Mouse (Mus musculus): Measurements from ENCODE around the gene Efhd1. TPM values are rescaled to one million over a fixed set of nuclear protein-coding genes. Genes with fewer than 3 reads are reported as not detected.

Efhd1 gene
- total RNA-seq (2014; fragmentation: Nextera tagmentation) (not detected in 2 replicates), total RNA-seq (2017) (0.98 TPM in 1 of 2 replicates, not detected in the other)

GRCm38 (mm10) chr1:87264134-87265006, at the start of gene Efhd1:
Efhd1 (plus strand) TSS chr1:87264363.
- peak; percentile 62 for ATAC-seq (replicated peaks; ENCODE audit: poor library complexity, severe bottlenecking)

- ATAC-seq (replicated peaks; ENCODE audit: poor library complexity, severe bottlenecking): no peak
These were observed 49.4 kb upstream of the Efhd1 start for GRCm38 (mm10) chr1:87214748-87215147.

DNA sequence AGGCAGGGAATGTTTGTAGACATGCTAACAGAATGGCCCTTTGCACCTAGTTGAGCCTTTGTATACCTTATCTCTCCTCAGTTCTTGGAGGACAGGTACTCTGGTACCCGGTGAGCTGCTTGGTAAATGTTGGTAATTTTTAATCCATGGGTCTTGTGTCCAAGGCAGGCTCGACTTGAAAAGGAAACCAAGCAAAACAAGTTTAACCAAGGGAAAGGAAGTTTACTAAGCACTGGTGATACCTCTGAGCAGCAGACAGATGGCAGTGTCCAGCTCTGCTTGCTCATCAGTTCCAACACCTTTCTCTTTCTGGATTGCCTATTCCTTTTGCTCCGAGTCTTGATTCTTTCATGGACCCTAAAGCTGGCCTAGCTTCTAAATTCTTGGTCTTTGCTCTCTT, 46.2 kb upstream of the Efhd1 start:
- no peak for ATAC-seq (replicated peaks; ENCODE audit: poor library complexity, severe bottlenecking)

GRCm38 (mm10) chr1:87225739-87226138, 38.4 kb upstream of the Efhd1 start:
- ATAC-seq (replicated peaks; ENCODE audit: poor library complexity, severe bottlenecking): no peak

DNA sequence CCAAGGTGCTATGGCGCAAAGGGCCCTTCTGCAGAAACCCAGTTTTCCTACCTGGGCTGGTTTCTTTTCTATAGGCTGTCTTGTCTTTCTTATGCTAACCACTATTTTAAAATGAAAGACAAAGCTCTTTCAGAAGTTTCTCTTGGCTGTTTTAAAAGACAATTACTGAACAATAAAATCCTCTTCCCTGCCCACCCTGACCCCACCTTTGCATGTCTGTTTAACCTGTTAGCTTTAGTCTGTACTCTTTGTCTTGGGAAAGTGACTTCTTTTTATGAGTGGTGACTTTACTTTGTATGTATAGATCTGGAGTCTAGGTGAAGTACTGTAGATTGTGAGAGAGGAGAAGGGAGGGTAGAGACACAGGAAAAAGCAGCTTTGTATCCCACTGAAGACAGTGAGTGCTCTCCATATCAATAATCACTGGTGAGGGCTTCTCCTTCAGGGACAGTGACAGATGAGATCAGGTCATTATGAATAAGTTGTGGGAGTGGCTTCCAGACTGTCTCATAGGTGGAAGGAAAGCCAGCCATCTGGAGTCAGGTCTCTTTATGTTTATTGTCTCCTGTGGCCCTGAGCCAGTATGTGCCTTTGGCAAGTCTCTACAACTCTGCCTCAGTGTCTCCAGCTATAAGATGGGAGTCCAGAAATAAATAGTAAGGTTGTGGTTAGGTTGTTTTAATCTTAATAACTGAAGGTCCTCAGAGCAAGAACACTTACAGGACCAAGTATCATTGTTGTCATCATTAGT, 37.6 kb upstream of the Efhd1 start:
- no peak for ATAC-seq (replicated peaks; ENCODE audit: poor library complexity, severe bottlenecking)

DNA sequence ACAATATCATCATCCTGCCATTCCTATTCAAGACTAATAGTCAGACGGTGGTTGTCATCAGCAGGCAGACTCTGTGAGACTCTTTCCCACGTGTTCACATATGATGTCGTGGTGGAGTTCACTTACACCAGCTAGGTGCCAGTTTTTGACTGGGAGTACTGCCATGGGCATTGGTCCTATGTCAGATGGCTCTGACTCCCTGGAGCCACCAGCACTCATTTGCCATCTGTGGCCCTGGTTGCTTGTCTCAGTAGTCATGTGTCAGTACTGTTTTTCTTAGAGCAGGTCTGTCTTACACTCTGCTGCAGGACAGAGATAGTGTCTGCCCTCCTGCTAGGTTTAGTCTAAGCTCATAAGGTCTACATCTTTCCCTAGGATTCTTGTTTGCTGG, 37.0 kb upstream of the Efhd1 start:
- ATAC-seq (replicated peaks; ENCODE audit: poor library complexity, severe bottlenecking): no peak

DNA sequence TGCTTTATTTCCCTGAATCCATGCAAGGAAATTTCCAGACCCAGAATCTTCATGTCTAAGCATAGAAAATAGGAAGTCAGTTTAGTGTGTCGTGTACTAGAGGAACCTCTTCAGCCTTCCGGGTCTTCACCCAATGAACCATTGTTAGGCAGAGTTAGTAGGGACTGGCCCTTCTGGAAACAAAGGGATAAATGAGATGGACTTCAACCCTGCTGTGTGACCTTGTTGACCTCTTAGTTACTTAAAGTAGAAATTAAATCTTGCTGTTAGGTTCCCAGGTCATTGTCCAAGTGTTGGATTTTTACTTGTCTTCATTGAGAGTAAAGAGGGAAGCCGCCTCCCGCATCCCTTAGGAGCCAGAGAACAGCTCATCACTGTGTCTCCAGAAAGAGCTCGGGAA, 33.6 kb upstream of the Efhd1 start:
- no peak for ATAC-seq (replicated peaks; ENCODE audit: poor library complexity, severe bottlenecking)

DNA sequence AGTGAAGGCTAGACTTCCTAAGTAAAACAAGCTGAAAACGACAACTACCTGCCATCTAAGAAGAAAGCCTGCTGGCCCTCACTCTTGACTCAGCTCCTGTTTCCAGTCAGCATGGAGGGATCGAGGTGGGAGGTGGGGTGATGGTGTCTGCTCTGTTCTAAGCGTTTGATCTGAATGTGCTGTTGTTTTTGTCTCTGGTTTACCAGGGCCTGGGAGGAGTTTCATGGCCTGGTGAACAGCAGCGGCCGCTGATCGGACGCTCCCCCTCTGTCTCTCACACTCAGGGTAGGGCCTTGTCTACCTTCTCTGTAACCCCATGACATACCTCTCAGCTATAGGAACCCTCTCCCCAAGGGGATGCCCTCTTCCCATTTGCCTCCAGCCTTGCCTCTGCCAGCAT, 32.0 kb upstream of the Efhd1 start:
- ATAC-seq (replicated peaks; ENCODE audit: poor library complexity, severe bottlenecking): no peak

- ATAC-seq (replicated peaks; ENCODE audit: poor library complexity, severe bottlenecking): no peak
These were observed 25.1 kb upstream of the Efhd1 start for GRCm38 (mm10) chr1:87239056-87239455.

DNA sequence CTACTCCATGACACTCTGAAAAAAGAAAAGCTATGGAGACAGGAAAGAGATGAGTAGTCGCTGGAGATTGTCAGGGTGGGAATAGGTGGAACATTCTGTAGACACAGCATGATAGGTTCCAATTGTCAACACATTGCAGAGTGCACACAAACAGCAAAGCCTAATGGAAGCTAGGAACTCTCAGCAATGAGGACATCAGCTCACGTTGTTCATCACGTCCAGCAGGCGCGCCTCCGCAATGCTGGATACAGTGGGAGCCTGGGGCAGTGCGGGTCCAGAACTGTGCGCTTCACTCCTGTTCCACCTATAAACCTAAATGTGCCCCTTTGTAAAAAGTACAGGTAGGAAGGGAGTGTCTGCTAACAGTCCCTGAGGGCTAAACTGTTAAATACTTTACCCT, 21.1 kb upstream of the Efhd1 start:
- no peak for ATAC-seq (replicated peaks; ENCODE audit: poor library complexity, severe bottlenecking)

- ATAC-seq (replicated peaks; ENCODE audit: poor library complexity, severe bottlenecking): no peak
These were observed 18.7 kb upstream of the Efhd1 start for GRCm38 (mm10) chr1:87245430-87245829.

DNA sequence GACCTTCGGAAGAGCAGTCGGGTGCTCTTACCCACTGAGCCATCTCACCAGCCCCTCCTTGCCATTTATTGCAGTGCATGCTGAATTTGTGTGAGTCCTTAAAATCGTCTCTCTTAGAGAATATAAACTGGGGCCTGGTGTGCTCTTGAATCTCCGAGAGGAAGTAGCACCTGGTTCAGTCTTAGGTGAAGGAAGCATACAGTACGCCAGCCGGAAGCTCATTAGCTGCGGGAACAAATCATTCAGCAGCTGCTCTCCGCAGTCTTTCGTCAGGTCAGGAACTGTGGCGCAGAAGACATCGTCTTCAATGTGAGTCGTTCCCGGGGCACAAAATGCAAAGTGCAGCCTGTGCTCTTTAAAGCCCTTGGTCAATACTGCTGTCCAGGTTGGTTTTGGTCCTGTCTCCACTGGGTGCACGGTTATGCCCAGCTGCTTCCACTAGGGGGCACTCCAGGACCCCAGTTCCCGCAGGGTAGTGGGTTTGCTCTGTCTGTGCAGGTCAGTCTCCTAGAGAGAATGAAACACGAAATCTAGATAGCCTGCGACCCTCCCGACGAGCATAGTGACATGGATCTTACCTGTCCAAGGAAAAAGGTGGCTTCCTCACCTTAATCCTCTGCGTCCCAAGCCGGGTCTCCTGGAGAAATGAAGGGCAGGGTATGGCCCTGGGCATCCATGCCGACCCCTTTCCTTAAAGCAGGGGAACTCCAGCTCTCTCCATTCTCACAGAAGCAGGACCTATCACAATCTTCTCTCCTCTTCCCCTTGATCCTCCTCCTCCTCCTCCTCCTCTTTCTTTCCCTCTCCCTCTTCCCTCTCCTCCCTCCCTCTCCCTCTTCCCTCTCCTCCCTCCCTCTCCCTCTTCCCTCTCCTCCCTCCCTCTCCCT, 18.0 kb upstream of the Efhd1 start:
- ATAC-seq (replicated peaks; ENCODE audit: poor library complexity, severe bottlenecking): peak; percentile 97

DNA sequence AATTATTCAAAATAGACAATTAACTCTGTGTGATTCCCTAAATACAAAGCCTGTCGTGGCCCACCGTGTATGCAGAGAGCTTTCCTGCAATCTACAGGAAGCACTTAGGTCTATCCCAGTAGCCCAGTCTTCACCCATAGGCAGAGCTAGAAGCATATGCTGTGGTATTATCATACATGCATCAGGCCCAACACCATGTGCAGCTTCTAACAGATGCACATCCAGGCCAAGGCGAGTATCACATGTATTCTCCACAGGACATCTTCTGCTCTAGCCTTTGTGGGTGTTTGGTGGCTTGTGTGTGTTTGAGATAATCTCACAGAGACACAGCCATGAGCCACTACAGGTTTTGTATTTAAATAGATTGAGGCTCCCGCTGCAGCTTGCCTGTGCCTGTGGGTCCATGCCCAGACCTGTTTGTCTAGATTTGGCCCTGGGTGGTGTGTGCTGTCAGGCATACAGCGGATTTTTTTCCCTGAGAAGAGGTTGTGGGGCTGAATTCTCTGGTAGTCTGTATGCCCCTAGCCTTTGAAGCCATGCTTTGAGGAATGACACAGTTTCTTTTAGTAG, 12.0 kb upstream of the Efhd1 start:
- ATAC-seq (replicated peaks; ENCODE audit: poor library complexity, severe bottlenecking): no peak

DNA sequence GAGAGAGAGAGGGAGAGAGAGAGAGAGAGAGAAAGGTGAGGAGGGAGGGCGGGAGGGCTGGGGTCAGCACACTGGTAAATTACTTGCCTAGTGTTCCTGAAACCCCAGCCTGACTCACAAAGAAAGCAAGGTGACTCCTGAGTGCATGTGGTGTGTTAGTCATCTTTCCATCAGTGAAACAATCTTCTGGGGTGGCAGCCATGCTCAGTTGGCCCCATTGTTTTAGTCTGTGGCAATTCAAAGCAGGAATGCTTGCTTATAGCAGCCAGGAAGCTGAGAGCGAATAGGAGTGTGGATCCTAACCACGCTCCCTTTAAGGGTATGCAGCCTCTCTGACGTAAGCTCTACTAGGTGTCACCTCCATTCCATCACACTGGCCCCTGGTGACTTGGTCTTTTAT, 9.0 kb upstream of the Efhd1 start:
- no peak for ATAC-seq (replicated peaks; ENCODE audit: poor library complexity, severe bottlenecking)

DNA sequence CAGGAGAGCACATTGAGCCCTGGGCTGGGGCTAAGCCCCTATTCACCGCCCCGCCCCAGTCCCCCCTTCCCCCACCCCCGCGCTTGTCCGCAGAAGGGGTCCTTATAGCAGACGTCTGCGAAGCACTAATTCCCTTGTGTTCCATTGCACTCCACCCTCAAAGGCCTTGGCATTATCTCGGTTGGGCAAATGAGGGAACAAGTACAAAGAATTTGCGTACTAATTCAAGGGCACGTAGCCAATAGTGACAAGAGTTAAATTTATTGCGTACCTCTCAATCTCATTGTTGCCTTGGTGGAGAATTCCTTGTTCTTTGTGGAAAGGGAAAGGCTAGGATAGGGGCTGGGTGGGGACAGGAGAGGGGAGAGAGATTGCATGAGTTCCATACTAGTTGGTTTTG, 6.5 kb upstream of the Efhd1 start:
- no peak for ATAC-seq (replicated peaks; ENCODE audit: poor library complexity, severe bottlenecking)

GRCm38 (mm10) chr1:87258484-87258883, 5.7 kb upstream of the Efhd1 start:
- peak; percentile 80 for ATAC-seq (replicated peaks; ENCODE audit: poor library complexity, severe bottlenecking)

DNA sequence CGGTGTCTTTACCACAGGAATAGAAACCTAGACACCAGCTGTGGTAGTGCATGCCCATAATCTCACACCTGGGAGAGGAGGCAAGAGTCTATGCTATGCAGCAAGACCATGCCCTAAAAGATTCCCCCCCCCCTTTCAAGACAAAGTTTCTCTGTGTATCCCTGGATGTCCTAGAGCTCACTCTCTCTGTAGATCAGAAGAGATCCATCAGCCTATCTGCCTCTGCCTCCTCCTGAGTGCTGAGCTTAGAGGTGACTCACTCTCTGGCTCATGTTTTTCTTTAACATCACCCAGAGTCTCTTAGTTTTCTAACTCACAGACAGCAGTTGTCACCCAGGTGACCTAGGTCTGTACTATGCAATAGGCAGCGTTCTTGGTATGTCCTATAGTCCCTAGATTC, 4.8 kb upstream of the Efhd1 start:
- ATAC-seq (replicated peaks; ENCODE audit: poor library complexity, severe bottlenecking): no peak

- no peak for ATAC-seq (replicated peaks; ENCODE audit: poor library complexity, severe bottlenecking)
These were observed 906 bp upstream of the Efhd1 start for GRCm38 (mm10) chr1:87263257-87263656.

- ATAC-seq (replicated peaks; ENCODE audit: poor library complexity, severe bottlenecking): no peak
These were observed 398 bp upstream of the Efhd1 start for GRCm38 (mm10) chr1:87263796-87264133.

DNA sequence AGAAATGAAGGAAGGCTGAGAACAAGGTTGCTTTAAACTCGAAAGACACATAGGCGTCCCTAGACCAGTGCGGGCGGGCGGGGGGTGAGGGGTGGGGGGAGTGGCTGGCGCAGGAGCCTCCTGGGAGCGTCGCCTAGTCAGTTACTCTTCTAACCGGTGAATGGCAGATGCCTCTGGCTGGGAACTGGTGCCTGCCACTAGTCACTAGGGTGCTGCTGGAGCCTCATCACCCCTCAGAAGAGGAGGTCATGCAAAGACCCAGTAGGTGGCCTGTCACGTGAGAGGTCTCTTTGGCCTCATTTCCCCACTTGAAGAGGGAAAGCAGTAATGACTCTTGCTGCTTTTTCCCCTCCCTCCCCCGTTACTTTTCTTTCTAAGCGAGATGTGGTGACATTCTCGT, 1.0 kb downstream of the Efhd1 start:
- peak; percentile 31; the same call in 1 of the 2 replicates for ATAC-seq (replicated peaks; ENCODE audit: poor library complexity, severe bottlenecking)

Measured in granulocyte monocyte progenitor cell, adult 5-6 weeks (primary cell).